Mouse (Mus musculus) common myeloid progenitor, adult 5-6 weeks (primary cell): ENCODE data around the gene Ptpa. TPM values are rescaled to one million over a fixed set of nuclear protein-coding genes. Genes with fewer than 3 reads are reported as not detected.
A peak's percentile ranks its signal among the peaks of the same experiment; 100 is the strongest.

ENCODE experiments used
- ATAC-seq: replicated peaks from 2 replicates; pipeline ENCODE4 v1.8.0; 2016; ENCODE audit warnings: low read depth, mild to moderate bottlenecking, moderate TSS enrichment, inconsistent platforms; ENCODE audit not compliant: poor library complexity, severe bottlenecking
- total RNA-seq: library from RNA; stranded (forward); fragments of 200-1000, 187-1606 nt; gene quantifications from 2 replicates; pipeline ENCODE4 v1.2.3, GENCODE M21; 2017

The Ptpa gene
- total RNA-seq, 1 experiment from 2014 or later, result 76.0 TPM

DNA sequence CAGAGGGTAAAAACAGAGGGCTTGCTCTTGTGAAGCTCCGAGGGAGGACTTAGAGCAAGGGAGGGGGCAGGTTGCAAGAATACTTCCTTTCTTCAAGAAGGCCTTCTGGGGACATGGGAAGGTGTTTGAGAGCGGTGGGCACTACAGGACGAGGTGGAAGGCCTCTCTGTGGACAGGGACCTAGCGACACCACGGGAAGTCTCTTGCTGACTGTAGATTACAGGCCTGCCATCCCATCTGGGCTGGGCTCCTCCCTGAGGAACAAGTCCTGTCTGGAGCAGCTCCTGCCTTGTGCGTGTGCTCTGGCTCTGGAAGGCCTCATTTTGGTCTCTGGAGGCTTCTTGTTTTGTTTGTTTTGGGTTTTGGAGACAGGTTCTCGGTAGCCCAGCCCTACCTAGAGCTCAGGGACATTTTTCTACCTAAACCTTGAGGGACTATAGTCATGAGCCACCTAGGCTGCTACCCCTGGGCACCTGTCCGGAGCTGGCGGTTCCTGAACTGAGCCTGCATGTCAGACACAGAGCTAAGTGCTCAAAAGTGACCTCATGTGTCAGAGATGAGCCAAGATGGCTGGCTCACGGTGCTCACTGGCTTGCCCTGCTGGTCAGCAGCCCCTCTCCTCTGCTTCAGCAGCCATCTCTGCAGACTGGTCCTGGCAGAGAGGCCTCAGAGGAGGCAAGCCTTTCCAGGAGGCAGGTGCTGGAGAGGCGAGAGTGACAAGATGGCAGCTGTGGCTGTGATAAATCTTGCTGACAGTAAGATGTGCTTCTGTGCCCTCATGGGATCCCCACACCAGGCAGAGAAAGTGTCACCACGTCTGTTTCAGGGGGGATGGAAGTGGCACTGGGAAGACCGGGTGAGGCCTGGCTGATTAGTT is 40.5 kb downstream of the Ptpa start:
- no peak for ATAC-seq

DNA sequence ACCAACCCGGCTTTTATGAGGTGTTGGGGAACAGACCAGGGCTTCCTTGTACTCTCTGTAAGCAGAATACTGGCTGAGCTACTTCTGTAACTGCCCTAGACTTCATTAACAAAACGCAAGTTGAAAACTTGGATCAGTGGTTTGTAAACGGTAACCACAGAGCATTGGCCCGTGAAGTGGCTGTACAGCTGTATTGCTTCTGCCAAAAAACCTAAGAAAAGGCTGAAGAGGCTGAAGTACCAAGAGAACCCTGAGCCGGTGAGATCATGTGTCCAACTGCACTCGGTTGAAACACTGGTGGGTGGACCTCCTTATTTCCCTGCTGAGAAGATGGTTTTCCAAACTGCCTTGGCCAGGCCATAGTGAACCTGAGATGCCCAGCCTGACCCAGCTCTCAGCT is 42.5 kb downstream of the Ptpa start:
- no peak for ATAC-seq

DNA sequence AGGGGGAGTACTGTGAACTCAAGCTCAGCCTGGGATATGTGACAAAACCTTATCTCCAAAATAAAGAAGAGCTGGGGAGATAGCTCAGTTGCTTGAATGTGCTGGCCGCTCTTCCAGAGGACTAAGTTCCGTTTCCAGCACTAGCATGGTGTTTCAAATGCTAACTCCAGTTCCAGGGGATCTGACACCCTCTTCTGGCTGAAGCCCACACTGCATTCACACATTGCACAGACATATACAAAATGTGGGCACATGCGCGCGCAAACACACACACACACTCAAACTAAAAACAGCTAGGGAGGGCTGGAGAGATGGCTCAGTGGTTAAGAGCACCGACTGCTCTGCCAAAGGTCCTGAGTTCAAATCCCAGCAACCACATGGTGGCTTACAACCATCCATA is 43.4 kb downstream of the Ptpa start:
- ATAC-seq, result no peak

DNA sequence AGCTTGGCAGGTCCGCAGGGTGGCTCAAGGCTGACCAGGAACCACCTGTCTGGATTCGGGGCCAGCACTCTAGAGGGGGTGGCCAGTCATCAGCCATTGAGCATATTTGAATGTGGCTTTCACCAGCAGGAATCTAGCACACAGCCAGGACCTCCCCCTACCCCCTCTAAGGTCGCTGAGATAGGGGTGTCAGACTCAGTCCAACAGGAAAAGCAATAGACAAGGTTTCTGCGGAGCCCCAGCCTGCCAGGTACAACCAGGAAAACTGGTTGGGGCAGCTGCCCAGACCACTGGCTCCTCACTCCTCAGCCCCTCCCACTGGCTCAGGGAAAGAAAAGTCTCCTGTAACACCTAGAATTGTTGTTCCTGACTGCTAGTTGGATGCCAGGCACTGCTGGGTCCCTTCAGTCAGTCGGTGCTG is 47.5 kb downstream of the Ptpa start:
- no peak for ATAC-seq

DNA sequence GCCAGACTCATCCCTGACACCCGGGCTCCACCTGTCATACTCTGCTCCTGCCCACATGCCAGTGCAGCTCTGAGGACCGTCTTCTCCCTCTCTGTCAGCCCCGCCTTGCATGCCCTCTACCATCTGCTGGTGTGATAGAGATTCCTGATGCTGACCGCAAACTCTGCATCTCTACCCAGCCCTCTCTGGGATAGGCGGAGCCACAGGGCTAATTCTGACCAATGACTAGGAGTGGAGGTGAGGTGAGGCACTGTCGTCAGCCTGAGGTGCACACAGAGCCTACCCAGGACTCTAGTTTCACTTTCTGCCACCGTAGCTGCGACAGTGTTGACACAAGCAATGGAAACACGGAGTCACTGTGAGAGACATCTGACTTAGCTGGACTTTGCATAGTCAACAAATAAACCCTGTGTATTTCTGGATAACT is 48.1 kb downstream of the Ptpa start:
- peak; percentile 96 for ATAC-seq

DNA sequence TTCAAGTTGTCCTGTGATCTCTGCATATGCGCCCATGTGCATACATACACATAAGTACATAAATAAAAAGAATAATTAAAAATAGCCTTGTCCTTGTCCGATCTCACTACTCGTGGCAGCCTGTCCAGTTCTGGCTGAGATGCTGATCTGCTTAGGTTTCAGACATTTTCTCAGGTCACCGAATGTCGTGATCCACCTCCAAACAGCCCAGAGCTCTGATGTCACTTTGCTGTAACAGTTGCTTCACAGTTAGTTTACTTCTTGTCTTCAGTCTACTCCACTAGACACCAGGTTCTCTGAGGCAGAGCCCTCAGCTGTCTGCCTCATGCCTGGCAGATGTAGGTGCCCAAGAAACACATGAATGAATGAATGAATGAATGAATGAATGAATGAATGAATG is 48.6 kb downstream of the Ptpa start:
- no peak for ATAC-seq

DNA sequence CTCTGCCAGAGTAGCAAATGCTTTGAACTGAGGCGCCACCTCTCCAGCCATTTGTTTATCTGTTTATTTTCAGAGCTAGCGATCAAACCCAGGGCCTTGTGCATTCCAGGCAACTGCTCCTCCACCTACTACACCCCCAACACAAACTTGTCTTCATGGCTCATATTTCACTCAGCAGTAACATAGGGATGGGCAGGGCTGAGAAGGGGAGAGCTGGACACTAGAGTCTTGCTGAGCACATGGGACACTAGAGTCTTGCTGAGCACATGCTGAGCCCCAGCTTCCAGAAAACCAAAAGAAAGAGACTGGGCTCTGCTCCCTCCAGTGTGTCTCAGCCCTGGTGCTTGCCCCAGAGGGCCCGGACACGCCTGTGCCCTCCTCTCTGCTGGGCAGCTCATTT is 50.9 kb downstream of the Ptpa start:
- no peak for ATAC-seq

DNA sequence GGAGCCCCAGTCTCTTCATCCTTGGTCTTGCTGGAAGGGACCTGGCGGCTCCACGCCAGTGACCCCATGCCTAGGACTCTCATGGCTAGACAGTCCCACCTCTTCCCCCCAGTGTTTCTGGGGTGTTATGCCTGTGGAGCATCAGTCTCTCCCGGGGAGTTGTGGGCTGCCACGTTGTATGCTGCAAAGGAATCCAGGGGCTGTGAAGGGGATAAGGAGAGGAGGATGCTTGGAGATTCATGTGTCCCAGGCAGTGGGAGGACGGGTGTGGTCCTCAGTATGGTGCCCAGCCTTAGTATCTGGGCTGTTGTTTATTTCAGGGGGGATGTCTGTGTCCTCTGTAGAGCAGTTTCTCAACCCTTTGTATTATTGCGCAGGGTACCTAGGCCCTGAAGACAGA is 53.2 kb downstream of the Ptpa start:
- ATAC-seq, result no peak

DNA sequence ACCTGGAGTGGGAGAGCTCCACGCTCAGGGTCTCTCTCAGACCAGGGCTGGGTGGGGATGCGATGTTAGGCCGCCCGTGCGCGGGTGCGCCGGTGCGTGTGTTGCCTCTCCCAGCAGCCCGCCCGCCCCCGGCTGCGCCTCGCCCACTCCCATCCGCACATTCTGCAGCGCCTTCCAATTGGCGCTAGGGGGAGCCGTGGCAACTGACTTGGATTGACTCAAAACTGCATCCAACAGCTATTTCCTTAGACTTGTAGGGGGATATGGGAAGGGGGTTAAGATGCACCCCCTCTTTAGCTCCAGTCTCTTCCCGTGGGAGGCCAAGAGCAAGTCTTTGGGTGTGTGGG is 53.9 kb downstream of the Ptpa start:
- 0 out of 2 replicates have a peak, but pooled peaks have one; percentile 12 for ATAC-seq

DNA sequence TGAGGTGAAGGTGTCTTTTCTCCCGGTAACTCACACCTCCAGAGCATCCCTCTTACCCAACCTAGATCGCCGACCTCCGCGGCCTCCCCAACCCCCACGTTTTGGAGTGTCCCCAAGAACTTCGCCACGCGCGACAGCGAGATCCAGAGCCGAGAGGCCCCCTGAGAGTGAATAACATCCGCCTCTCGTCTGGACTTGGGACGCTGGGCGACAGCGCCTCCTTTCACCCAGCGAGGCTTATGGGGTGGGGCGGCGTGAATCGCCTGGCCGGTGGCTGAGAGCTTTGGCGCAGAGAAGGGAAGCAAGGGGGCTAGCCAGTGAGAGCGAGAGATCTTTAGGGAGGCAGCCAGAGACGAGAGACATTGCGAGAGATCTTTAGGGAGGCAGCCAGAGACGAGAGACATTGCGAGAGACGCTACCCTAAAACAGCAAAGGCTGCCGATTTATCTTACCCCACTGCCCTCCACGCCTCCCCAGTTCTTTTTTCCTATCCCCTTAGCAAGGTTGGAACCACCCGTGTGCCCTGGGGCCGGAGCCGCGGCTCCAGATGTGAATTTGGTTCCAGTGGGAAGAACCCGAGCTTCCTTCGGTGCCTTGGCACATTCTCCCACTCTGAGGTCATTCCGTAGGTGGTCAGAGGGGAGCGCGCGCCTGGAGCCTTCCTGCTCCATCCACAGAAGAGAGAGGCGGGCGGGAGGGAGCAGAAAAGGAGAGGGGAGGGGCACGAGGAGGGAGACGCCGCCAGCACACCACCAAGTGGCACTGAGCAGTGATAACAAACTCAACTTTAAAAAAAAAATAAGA is 54.5 kb downstream of the Ptpa start:
- ATAC-seq, result no peak

DNA sequence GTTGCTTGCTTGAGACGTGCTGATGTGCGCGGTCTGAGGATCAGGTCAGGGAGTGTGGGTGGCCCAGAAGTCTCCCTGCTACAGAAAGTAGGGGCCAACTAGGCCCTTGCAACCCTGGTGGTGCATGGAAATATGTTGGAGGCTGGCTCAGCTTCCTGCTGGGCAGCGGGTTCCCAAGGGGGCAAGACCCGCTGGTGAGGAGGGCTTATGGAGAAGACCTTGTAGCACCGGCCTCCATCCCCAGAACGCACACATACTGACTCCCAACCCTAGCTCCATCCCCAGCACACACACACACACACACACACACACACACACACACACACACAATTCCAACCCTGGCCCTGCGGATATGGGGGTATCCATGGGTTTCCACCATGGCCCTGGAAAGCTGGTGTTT is 55.2 kb downstream of the Ptpa start:
- no peak for ATAC-seq

DNA sequence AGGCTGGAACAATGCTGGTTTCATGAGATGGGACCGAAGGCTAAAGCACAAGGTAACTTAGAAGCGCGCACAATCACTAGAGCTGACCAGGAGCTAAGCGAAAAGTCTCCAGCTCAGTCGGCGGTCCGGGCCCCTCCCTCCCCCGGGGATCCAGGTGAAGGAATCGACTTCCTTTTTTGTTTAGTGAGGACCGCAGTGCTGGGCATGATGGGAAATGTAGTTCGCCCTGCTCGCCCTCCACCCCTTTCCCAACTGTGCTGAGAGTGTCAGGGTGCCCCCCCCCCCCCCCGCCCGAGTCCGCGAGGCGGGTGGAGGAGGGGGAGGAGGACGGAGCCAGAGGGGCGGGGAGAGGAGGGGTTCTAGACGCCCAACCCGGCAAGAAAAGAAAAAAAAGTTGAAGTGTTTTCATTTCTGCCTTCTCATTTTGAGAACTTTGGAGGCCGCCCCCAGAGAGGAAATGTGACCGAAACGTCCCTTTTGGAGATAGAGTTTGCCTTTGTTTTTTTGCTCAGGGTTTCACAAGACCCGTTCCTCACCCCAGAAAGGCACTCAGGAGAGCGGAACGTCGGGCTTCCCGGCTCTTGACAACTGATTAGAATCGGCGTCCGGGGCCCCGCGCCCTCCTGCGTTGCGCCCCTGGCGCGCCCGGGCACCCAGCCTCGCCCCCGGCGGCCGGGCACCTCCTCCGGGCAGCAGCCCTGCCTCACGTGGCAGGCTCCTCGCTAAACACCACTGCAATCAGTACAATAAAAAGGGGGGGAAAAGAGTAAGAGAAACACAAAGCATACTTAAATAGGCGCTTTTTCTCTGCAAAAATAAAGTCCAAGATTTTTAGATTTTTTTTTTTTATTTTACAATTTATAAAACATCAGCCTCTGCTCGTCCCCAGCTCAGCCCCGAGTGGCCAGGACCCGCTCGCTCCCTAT is 56.2 kb downstream of the Ptpa start:
- ATAC-seq, result peak; percentile 56

DNA sequence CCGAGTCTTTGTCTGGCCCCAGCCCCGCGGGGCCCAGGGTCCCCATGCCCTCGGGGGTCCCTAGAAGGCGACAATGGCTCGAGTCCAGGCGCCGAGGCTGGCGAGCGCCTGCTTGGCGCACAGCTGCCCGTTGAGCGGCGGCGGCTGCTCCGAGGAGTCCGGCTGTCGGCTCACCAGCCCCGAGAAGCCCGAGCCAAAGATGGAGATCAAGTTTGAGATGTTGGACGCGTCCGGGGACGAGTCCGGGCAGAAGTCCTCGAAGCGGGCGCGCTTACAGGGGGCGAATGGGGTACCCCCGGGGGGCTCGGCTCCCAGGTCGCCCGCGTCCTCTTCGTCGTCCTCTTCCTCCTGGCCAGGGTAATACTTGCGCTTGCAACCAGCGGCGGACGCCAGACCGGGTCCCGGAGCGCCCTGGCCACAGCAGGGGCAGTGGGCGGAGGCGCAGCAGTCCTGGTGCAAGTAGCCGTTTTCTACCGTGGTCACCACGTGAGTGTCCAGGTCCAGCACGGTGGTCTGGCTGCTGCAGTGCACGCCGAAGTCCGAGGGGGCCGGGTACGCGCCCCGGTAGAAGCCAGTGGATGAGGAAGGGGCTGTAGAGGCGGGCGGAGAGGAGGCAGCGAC is 57.0 kb downstream of the Ptpa start:
- ATAC-seq, result no peak

DNA sequence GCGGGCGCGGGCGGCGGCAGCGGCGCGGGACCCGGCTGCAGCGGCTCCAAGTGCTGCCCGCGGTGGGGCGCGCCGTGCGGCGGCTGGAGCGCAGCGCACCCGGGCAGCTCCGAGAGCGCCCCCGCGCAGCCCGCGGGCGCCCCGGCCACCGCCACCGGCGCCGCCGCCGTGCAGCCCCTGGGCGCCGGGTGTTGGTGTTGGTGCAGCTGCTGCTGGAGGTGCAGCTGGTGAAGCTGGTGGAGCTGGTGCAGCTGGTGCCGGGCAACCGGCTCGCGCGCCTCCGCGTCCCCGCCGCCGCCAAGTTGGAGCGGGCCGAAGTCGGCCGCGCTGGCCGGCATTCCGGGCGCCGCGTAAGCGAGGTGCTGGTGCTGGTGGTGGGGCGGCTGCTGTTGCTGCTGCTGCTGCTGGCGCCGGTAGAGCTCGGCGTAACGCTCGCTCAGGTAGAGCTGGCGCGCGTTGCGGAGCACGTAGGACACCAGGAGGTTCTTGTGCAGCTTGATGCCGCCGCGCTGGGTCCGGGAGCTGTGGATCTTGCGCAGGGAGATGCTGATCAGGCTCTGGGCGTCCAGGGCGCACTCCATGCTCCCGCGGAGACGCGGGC is 57.7 kb downstream of the Ptpa start:
- ATAC-seq, result no peak

DNA sequence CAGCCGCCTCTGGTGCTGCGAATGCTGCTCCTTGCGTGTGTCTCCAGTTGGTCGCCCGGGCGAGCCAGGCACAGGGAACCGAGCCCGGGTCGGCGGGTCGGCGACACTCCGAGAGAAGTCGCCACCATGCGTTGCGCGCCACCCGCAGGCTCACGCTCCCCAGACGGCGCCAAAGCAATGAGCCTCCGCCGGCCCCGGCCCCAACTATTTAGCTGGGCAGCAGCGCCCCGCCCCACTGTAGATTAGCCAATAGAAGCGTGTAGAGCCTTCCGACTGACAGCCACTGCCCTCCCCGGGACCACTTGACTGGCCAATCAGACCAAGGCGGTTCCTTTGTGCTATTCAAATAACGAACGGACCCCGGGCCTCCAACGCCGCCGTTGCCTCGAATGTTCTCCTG is 58.2 kb downstream of the Ptpa start, which contains the start of gene Ier5l:
Gene Ier5l, minus strand, starts transcription at position 181 of the 400 bp plus-strand sequence.
- ATAC-seq, result peak; percentile 85

DNA sequence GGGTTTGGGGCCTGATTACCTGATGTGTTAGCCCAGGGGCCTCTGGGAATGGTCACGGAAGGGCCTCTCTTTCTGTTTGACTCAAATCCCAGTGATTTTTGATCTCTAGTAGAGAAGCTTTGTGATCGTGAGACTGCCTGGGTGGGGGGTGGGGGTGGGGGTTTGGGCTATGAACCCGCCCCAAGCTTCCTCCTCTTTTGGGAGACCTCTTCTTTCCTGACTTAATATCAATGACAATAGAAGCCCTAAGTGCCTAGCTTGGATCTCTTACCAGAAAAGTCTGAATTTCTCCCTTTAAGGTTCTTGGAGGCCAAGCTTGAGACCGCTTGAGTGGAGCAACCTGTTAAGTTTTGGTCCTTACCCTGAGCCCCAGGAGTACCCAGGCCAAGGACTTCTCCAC is 58.9 kb downstream of the Ptpa start:
- ATAC-seq, result no peak

DNA sequence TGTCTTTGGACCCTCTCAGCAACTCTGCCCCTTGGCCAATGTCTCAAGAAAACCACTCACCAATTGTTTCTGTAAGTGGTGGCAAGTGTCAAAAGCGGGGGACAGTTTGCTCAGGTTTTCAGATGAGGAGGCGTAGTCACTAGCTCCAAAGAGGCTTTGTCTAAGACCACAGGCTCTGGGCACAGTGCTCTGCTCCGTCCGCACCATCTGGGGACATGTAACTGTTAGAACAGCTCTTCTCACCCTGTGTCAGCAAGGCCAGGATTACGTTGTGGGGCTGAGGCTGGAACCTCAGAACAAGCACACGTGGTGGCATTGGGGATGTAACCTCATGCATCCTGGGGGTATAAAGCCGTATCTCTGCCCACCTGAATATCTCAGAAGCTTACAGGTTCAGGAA is 59.6 kb downstream of the Ptpa start:
- no peak for ATAC-seq

DNA sequence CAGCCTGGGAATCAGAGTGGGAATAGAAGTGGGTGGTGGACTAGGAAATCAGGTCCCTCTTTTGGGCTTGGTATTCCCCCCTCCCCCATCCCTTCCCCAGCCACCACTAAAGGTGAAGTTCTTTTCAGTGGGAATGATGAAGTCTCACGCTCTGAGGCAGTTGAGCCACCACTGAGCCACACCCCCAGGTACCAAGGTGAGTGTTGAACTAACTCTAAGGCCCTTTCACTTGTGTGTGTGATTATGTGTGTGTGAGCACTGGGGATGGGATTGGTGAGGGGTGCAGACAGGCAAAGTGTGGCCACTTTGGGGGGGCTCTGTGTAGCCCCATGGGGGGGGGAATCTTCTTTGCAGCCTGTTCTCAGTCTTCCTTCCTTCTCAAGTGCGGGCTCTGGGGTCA is 60.4 kb downstream of the Ptpa start:
- ATAC-seq, result no peak

DNA sequence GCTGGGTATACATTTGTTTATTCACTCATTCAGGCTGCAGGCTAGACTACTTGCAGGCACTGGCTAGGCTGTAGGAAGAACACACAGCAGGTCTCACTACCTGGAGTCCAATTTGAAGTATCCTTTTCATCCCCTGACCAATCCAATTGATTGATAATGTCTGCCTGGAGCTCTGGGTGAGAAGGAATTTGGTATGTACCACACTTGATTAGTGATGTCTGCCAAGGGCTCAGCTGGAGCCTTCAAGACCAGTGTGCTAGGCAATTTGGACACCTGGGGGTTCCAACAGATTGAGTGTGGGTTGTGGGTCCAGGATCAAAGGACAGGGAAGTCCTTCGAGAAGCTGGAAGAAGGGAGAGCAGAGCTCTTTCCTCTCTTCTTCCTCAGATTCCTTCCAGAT is 62.7 kb downstream of the Ptpa start:
- no peak for ATAC-seq
